Mouse (Mus musculus): Measurements from ENCODE around the gene Greb1. TPM values are rescaled to one million over a fixed set of nuclear protein-coding genes. Genes with fewer than 3 reads are reported as not detected.
A peak's percentile ranks its signal among the peaks of the same experiment; 100 is the strongest.

Gene Greb1
- polyA plus RNA-seq (2015; fragmentation: Nextera tagmentation; extraction: Ambion mirVana), result 1.2 and 2.0 TPM in 2 replicates

DNA sequence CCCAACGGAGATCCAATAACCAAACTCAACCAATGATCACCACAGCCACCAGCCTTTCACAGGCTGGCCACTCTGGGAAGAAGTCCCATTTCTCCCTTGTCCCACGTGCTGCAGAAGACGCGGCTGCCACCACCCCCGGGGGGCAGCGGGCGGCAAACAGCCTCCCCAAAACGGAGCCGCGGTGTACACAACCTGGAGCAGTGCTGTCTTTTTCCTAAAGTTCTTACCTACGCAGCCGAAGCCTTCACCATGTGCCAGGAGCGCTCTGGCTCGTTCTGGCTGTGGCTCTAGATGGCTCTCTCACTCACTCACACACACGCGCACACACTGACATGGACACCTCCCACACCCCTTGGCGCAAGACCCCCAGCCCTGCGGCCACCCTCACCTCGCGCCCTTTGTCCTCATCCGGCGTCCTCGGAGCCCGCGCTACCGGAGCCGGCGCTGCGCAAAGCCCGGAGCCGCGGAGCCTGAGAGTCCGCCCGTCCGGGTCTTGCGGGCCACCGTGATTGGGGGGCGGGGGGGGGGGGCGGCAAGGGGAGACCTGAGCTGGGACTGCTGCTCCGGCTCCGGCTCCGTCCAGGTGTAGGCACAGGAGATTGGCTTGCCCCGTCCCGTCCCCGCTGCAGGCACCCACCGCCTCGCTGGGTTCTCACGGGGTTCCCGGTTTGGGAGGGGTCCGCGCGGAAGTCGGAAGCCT lies at the start of gene Greb1:
Greb1 (minus strand) TSS at position 628 of the 700 bp plus-strand sequence.
- DNase-seq (ENCODE audit: low spot score), result no peak

DNA sequence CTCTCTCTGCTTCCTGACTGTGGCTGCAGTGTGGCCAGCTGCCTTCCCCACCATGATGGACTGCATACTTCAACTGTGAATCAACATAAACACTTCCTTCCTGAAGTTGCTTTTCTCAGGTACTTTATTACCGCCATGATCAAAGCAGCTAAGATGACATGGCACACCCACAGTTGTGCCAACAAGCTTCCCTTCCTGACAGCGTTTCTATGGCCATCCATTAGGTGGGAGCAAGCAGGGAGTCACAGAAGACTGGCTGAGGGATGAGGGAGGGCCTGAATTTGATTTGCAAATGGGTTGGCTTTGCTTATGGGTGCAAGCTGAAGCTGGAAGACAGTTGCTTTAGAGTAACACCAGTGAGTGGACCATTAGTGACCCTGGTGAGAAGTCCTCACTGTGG lies 49.1 kb upstream of the Greb1 start:
- DNase-seq (ENCODE audit: low spot score), result no peak

DNA sequence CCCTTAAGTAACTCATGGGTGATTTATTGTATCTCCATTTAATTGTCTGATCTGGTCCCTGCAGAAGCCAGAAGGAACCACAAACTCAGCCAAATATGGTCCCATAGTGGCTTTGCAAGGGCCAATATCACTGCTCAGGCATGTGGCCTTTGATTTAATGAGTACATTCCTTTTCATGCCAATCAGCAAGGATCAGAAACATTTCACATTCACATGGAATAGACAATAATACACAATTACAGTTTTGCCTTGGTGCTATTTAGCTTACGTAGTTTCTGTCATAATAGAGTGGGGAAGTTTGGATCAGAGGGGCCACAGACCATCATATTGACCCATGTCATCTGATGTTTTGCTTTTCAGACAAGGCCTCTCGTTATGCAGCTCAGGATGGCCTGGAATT lies 47.8 kb upstream of the Greb1 start:
- DNase-seq (ENCODE audit: low spot score), result no peak

DNA sequence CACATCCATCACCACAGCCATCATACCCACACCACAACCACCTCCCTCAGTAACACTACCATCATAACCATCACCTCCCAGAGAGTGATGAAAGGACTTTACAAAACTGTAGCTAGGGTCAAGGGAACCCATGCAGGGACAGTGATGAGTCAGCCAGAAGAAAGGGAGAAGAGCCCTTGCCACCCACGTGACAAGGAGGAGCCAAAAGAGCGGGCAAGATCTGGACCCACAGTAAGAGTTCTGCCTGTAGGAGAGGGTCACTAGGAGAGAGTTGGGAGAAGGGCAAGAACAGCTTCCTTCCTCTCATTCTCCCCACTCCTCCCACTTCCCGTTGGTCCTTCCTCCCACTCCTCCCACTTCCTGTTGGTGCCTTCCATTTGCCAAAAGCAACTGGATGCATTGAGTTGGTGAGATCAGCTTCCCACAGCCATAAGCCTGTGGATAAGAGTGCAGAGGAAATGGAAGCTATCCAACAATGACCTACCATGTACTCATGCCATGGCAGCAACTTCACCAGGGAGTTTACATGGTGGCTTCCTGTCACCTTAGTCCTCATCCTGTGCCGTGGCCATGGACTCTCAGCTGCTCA lies 46.6 kb upstream of the Greb1 start:
- no peak for DNase-seq (ENCODE audit: low spot score)

DNA sequence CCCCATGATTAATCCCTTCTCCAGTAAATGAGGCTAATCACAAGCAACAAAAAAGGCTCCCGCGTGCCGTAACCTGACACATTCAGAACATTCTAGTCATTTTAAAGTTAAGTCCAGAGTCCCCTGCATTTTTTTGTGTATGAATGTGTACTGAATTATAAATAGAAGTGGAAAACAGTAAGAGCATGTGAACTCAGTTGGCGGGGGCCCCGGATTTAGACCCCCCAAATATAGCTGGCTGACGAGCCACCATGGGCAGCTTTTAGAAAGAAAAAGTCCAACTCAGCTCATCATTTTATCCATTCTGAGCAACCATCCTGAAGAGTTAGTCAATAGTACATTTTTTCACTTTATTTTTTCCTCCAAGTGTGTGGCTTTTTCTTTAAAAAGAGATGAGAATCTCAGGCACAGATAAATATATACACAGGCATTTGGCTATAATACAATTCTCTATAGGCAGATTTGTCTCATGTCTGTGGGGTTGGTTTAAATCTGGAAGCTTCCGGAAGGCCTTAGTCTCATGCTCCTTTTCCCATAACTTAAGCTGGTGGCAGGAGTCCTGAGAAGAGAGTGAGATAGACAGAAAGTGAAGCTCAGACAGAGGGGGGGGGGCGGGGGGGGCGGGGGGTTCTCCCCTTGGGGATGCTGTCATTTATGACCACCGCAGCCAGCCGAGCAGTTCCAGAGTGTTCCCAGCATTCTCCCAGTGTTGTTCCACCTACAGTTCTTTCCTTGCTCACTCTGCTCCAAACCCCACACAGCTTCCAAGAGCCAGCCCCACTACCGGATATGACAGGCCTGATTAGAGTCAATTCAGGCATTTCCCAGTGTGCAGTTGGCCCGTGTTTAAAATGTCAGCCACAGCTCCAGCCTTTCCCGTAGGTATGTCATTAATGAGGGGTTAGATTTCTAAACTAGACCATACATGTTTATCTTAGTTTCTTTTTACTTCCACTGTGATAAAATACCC lies 44.2 kb upstream of the Greb1 start:
- DNase-seq (ENCODE audit: low spot score), result no peak

DNA sequence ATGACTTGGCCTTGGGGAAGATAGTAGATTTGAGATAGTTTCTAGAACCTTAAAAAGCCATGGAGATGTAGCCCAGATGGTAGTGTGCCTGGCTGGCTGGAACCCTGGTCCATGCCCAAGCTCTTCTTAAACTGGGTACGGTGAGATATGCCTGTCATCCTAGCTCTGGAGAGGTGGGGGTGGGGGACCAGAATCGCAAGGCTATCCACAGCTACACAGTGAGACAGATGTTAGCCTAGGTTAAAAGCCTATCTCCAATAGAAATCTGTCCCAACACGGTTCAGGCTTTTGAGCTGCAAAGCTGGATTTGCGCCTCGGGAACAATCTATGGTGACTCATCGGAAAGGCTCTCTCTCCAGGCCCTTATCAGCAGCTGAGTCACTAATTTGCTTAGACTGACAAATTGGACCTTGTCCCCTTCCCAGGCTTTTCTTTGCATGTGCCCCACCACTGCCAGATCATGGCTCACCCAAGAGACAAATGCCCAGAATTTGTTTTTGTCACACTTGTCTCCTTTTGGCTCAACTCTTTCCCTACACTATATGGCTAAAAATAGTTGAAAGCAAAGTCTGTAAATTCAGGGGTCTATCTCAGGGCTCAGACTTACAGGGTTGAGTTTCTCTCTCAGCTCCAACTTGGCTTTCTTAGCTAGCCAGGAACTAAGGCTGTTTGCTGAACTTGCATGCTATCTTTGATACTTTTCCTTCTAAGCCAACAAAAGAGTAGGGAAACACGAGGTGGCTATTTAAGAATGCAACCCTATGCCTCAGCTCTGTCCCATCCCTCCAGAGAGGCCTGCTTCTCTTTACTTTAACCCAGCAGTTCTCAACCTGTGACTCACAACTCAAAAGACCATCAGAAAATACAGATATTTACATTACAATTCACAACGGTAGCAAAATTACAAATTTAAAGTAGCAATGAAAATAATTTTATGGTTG lies 40.4 kb upstream of the Greb1 start:
- DNase-seq (ENCODE audit: low spot score), result no peak

DNA sequence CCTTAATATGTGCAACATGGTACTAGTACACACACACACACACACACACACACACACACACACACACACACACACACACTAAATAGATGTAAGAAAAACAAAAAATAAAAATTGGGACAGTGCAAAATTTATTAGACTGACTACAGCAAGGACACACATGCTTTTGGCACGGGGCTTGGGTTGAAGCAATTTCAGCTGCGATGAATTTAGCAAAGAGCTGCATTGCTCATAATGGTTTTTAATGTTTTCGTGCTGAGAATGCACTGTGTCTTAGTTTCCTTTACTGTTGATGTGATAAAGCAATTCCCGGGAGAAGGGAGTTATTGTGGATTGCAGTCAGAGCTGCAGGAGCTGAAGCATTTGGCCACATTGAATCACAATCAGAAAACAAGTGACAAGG lies 37.1 kb upstream of the Greb1 start:
- DNase-seq (ENCODE audit: low spot score), result no peak

DNA sequence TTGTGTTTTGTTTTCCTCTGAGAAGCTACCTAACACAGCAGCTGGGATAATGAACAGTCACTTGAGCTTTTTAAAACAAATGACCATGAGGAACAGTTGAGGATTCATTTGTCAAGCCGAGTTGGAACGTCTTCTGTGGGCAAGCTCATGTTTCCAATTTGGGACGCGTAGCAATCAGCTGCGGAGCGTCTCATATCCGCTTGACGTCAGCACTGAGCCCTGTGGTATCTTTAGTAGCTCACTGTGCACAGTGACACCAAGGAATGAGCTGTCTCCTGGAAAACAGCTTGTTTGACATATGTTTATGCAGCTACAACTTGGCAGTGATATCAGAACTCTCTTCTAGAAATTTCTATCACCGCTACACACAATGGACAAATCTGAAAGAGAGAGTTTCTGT lies 35.5 kb upstream of the Greb1 start:
- DNase-seq (ENCODE audit: low spot score), result no peak

DNA sequence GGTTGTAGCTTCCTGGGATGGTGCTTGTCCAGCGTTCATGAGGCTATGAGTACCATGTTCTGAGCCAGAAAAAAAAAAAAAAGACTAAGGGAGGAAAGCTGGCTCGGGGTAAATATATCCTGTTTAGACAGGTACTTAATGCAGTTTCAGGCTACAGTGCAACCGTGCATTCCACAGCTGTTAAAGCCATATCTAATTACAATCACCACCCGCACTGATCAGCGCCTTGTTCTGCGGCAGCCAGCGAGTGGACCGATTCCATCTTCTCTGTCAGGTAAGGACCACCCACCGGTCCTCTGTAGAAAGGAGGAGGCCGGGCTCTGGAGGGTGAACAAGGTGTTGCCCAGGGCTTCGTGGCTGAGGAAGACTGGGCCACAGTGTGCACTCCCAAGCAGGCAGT lies 34.0 kb upstream of the Greb1 start:
- DNase-seq (ENCODE audit: low spot score), result no peak

DNA sequence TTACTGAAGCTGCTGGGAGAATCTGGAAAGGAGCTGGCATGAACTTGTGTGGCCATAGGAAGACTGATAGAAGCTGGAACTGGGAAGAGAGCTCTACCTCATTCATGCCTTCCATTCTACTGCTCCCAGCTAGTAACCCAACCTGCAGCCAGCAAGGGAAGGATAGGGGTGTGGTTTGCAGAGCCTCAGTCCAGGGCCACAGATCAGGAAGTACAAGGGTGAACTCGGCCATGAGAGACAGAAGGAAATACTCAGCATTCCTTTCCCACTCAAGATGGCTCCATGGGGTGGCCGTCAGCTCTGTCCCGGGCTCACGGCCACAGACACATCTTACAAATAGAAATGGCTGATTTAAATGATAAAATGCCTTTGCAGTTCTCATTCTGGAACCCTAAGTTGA lies 30.4 kb upstream of the Greb1 start:
- no peak for DNase-seq (ENCODE audit: low spot score)

DNA sequence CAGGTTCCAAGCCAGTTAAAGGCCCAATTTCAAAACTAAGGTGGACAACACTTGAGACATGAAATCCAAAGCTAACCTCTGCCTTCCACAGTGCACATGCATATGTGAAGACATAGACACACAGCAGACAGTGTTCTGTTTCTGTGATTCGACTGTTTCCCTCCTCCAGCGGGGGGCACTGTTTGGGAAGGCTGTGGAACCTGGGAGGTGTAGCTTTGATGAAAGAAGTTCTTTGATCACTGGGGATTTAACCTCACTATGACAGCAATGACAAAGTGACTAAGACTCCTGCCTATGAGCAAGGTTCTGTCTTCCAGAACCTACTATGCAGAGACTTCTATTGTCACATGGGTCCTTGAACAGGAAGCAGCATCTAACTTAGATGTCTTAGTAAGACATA lies 29.1 kb upstream of the Greb1 start:
- no peak for DNase-seq (ENCODE audit: low spot score)

DNA sequence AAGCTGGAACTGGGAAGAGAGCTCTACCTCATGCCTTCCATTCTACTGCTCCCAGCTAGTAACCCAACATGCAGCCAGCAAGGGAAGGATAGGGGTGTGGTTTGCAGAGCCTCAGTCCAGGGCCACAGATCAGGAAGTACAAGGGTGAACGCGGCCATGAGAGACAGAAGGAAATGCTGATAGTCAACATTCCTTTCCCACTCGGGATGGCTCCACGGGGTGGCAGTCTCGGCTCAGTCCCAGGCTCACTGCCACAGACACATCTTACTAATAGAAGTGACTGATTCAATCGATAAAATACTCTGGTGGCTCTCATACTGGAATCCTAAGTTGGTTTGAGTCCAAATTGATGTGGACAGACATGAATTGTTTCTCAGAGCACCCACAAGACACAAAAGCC lies 27.8 kb upstream of the Greb1 start:
- no peak for DNase-seq (ENCODE audit: low spot score)

DNA sequence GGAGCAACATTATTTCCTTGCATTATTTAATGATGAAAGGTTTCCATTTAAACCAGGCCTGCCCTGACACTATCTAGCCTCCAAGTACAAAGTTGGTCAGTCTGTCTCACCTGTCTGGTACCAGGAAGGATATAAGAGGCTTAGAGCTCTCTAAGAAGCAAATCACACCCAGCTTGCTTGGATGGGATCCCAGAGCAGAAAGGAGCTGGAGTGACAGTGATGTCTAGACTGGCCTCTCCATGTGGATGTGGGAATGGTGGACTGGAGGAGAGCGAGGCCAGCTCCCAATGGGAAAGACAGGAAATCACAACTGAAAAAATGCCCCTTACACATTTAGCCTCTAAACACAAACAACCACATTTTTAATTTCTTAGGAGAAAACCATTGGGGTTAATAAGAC lies 23.0 kb upstream of the Greb1 start:
- DNase-seq (ENCODE audit: low spot score), result no peak

DNA sequence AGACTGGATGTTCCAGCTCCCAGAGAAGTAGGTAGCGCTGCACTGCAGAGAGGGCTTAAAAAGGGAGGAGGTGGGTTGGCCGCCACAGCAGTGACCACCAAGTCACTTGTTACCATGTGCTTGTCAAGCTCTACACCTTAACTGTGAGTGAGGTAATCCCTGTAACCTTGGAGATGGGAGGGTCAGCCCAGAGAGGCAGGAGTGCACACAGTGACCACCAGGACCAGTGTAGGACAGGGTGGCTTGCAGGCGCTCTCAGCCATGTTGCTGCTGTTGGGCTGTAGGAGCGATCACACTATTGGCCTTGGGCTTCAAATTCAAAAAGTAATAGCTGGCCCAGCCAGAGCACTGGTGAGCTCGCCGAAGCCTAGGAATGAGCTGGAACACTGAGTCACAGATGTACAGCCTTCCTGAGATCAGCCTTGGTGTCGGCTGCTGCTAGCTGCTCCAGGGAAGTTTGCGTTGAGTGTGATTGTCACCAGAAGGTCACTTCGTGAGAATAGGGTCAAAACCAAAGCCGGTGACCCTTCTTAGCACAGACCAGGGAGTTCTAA lies 21.6 kb upstream of the Greb1 start:
- DNase-seq (ENCODE audit: low spot score), result no peak

DNA sequence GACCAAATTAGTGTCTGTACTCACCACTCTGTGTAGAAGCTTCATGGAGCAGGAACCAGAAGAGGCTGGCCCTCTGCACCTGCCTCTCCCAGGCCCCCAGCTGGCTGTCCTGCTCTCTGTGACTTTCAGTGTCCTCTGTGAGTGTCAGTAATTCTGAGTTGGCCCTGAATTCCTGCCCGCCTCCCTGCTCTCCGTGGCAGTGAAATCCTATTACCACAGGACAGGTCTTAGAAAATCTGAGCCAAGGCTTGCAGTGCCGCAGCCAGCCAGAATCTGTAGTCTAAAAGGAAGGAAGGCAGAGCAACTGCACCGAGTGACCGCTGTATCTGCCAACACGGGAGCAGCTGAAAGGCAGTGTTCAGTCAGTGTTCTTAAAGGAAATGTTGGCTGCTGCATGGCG lies 20.1 kb upstream of the Greb1 start:
- no peak for DNase-seq (ENCODE audit: low spot score)

DNA sequence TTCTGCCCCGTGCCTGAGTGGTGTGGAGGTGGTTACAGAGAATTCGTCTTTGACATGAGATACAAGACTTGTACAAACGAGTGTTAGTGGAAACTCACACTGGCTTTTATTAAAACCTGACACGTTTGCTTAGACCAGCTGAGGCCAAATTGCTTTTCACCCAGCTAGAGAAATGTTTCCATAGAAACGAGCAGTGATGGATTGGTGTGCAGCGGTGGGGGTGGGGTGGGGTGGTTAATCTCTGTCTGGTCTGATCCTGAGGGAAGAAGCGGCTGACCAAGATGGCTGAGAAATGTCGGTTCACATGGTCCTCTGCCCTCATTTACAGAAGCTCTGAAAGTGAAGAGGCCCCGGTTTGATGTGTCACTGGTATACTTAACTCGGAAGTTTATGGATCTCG lies 17.8 kb upstream of the Greb1 start:
- no peak for DNase-seq (ENCODE audit: low spot score)

DNA sequence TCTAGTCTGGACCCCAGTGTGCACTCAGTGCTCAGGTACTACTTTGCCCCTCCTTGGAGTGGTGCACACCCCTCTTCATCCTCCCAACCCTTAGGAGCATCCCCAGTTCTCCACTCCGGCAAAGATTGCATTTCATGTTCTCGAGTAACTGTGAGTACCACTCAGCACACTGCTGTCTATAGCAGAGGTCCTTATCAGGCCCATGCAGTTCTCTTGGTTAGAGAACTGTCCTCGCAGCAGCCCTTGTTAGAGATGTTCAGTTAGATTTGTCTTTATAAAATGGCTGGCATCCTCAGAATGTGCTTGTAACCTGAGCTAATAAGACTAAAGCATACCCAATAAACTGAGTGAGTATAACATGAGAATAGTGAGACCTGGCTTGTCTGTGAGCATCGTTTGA lies 16.5 kb upstream of the Greb1 start:
- no peak for DNase-seq (ENCODE audit: low spot score)

DNA sequence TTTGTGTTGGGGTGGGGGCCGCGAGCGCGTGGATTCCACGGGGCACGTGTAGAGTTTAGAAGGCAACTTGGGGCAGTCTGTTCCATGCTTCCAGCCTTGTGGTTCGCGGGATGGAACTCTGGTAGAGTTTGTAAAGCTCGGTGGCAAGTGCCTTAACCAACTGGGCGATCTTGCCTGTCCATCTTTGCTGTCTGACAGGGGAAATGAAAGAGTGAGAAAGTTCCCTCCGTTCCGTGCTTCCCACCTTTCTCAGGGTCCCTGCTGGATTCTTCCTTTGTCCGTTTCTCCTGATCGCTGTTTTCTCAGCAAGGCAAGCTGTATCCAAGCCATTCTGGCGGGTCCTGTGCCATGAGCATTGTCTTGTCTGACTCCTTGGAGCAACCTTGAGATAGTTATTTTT lies 10.8 kb upstream of the Greb1 start:
- peak; percentile 6 for DNase-seq (ENCODE audit: low spot score)

DNA sequence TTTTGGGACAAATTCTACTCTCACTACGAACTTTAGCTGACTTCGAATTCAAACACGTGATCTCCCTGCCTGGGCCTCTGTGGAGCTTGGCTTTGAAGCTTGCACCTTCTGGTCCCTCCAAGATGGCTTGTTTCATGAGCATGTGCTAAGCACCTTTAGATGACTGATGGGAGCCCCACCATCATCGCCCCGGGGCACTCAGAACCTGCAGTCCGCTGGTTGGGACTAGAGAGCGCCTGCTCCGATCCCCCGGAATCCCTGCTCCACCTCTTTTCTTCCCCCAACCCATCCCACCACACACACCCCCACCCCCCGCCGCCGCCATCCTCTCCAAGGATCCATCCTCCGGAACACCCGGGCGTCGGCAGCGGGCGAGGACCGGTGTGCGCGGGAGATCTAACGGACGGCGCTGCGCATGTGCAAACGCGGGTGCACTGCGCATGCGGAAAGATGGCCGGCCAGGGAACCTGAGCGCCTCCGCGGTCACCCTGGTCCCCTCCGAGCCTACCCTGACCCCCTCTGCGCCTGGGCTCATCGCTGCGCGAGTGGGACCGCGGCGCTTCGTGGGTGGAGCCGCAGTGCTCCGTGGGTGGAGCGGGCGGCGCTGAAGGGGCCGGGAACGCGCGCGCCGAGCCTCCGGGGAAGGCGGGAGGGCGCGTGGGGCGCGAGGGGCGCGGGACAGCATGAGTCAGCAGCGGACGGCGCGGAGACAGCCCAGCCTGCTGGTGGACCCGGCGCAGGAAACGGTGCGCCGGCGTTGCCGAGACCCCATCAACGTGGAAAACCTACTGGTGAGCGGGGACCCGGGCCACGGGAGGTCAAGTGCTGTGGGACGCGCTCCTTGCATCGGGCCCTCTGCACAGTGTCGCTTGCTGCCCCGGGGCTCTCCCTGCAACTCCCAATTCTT lies 10.1 kb upstream of the Greb1 start, which contains the start of gene E2f6:
E2f6 (plus strand) TSS at position 439 of the 907 bp plus-strand sequence.
- peak; percentile 85 for DNase-seq (ENCODE audit: low spot score)

DNA sequence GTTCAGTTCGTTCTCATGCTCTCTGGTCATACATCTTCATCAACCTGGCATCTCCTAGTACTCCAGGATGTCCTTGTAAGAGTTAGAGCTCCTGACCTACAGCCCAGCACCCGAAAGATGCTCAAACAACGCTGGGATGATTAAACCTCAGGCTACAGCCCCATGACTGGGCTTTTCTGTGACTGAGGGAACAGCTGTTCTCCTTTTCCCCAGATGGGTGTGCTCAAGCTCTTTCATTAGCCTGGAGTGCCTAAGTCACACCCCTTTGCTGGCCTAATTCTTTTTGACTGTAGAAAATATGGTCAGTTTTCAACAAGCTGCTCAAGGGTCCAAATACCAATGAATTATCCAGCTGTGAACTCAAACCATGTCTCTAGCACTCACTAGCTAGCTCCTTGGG lies 7.4 kb upstream of the Greb1 start:
- DNase-seq (ENCODE audit: low spot score), result no peak
